Mouse (Mus musculus) lung, adult 10 weeks (tissue): ENCODE data around the gene Zfp458. TPM values are rescaled to one million over a fixed set of nuclear protein-coding genes. Genes with fewer than 3 reads are reported as not detected.

Experiments used
- polyA plus RNA-seq: library from polyadenylated mRNA; stranded (reverse); fragments of 350-450 nt; fragmentation: Illumina TruSeq; extraction: RNeasy Lipid Tissue Mini Kit (QIAGEN cat#74804); gene quantifications from one replicate; pipeline ENCODE4 v1.2.3, GENCODE M21; 2014; ENCODE audit warnings: low read depth, low replicate concordance; ENCODE audit not compliant: insufficient read depth

Zfp458 gene
- 0.58 TPM for polyA plus RNA-seq

DNA sequence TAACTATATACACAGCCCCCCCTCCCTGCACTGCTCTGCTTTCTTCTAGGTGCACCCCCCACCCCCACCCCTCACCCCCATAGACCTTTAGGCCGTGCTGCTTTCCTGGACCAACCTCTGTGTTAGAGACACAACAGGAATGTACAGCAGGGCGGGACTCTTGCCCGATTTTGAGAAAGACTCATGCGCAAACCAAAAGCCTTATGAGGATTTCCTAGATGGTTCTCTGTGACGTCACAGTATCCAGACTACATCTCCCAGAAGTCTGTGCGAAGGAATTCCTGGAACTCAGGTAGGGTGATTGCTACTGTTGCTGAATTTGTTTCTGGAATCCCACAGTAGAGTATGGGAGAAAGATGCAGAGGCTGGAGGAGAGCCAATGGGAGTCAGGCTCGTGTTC lies at the start of gene Zfp458:
TSS of gene Zfp458 (minus strand) at position 153 of the 400 bp plus-strand sequence.

DNA sequence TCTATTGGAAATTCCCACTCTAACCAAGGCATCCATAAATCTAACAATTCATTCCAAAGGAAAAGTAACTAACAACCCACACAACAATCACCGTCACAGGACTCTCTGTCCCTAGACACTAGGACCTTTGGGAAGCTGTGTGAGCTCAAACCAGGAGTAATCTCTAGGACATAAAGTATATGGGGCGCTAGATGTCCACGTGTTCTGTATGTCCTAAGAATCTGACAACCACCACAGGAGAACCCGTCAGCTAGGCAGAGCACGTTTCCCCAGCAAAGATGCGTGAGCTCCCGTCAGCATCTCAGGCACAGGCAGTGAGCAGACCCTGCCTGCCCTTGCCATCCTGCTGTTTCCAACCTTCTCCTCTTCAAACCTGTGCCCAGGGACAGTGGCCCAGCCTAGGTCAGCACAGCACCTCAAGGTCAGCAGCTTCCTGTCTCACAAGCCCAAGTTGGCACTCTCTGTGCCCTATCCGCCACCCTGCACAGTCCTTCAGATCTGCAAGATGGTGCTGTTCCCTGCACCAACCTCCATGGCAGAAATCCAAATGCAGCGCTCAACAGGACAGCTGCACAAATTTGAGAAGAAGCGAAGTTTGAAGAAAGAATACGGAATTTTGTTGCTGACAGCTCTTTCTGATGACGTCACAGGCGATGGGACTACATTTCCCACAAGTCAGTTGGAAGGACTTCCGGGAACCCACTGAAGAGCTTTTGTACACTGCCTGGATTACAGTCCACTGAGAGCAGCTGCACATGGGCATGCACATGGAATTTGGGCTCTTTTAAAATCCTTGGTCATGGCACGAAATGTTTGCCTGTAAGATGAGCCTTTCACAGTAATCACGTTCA lies 27.8 kb upstream of the Zfp458 start, which contains the start of gene Zfp457:
TSS of gene Zfp457 (minus strand) at position 664 of the 851 bp plus-strand sequence.

Other genes with a start within 250 kb of the Zfp458 start
- gene Zfp712, start 217.3 kb downstream of the Zfp458 start, polyA plus RNA-seq: 1.9 TPM
- gene Zfp708, start 180.5 kb downstream of the Zfp458 start, polyA plus RNA-seq: 1.8 TPM
- gene Gm28557, start 169.9 kb downstream of the Zfp458 start, polyA plus RNA-seq: 4.1 TPM
- gene Rslcan18, start 162.2 kb downstream of the Zfp458 start, polyA plus RNA-seq: 0.15 TPM
- 1.5 TPM for gene Zfp759, start 156.8 kb downstream of the Zfp458 start, polyA plus RNA-seq
- gene Rsl1, start 105.3 kb downstream of the Zfp458 start, polyA plus RNA-seq: 4.4 TPM
- 2.2 TPM for gene Zfp455, start 84.0 kb downstream of the Zfp458 start, polyA plus RNA-seq
- 0.69 TPM for gene Zfp457, start 28.0 kb upstream of the Zfp458 start, polyA plus RNA-seq
- 2.9 TPM for gene Zfp595, start 54.1 kb upstream of the Zfp458 start, polyA plus RNA-seq
- not detected for gene Gm28044, start 82.1 kb upstream of the Zfp458 start, polyA plus RNA-seq
- gene Zfp953, start 82.1 kb upstream of the Zfp458 start, polyA plus RNA-seq: 2.0 TPM
- 0.96 TPM for gene Gm28041, start 97.3 kb upstream of the Zfp458 start, polyA plus RNA-seq
- gene Zfp456, start 97.3 kb upstream of the Zfp458 start, polyA plus RNA-seq: 1.3 TPM
- gene Zfp429, start 121.4 kb upstream of the Zfp458 start, polyA plus RNA-seq: 4.6 TPM
- gene Zfp459, start 143.0 kb upstream of the Zfp458 start, polyA plus RNA-seq: 0.52 TPM
- gene Zfp874a, start 173.2 kb upstream of the Zfp458 start, polyA plus RNA-seq: 7.7 TPM
- gene Zfp874b, start 205.8 kb upstream of the Zfp458 start, polyA plus RNA-seq: 7.2 TPM
- 5.1 TPM for gene Zfp58, start 222.1 kb upstream of the Zfp458 start, polyA plus RNA-seq
- gene Gm26965, start 247.7 kb upstream of the Zfp458 start, polyA plus RNA-seq: not detected
- 21.7 TPM for gene Zfp87, start 247.7 kb upstream of the Zfp458 start, polyA plus RNA-seq